Mouse (Mus musculus) ES-Bruce4 (cell line): ENCODE results near the gene Wdr46. TPM values are rescaled to one million over a fixed set of nuclear protein-coding genes. Genes with fewer than 3 reads are reported as not detected.
A peak's percentile ranks its signal among the peaks of the same experiment; 100 is the strongest.

Experiments
- H3K27ac ChIP-seq: 2 replicates; pipeline ENCODE4 v1.5.1; 2012; ENCODE audit warnings: low read length, inconsistent platforms; ENCODE audit not compliant: insufficient read depth
- H3K27me3 ChIP-seq: 2 replicates; pipeline ENCODE4 v1.6.1; 2012; ENCODE audit warnings: mild to moderate bottlenecking, low read length, inconsistent platforms; ENCODE audit not compliant: control insufficient read depth, poor library complexity, insufficient read depth, severe bottlenecking
- H3K36me3 ChIP-seq: 2 replicates; pipeline ENCODE4 v1.6.1; 2012; ENCODE audit warnings: inconsistent platforms, mild to moderate bottlenecking, low read length, moderate library complexity; ENCODE audit not compliant: control insufficient read depth, poor library complexity, insufficient read depth, severe bottlenecking
- H3K4me1 ChIP-seq: one replicate; pipeline ENCODE4 v1.8.1; 2011; ENCODE audit warnings: low read length; ENCODE audit not compliant: control insufficient read depth, insufficient read depth
- H3K4me3 ChIP-seq: 2 replicates; pipeline ENCODE4 v1.5.1; 2011; ENCODE audit warnings: low read depth, mild to moderate bottlenecking, low read length
- H3K9ac ChIP-seq: 2 replicates; pipeline ENCODE4 v1.6.1; 2012; ENCODE audit warnings: low read depth, mild to moderate bottlenecking, inconsistent platforms; ENCODE audit not compliant: poor library complexity, severe bottlenecking
- H3K9me3 ChIP-seq: replicated peaks from 2 replicates; pipeline ENCODE4 v1.6.1; 2012; ENCODE audit warnings: mild to moderate bottlenecking, low read length, inconsistent platforms; ENCODE audit not compliant: control insufficient read depth, poor library complexity, insufficient read depth, severe bottlenecking
- CTCF ChIP-seq: IDR thresholded peaks from one replicate; pipeline ENCODE4 v1.8.1; 2011; ENCODE audit warnings: low read depth, low read length
- EP300 ChIP-seq: IDR thresholded peaks from 2 replicates; pipeline ENCODE4 v1.6.1; 2011; ENCODE audit warnings: low read depth, low read length; ENCODE audit not compliant: insufficient read depth
- POLR2A ChIP-seq: IDR thresholded peaks from one replicate; pipeline ENCODE4 v1.8.1; 2011; ENCODE audit warnings: low read length; ENCODE audit not compliant: insufficient read depth
- polyA plus RNA-seq: library from polyadenylated mRNA; stranded (reverse); fragments of >200 nt; gene quantifications from 2 replicates; pipeline ENCODE4 v1.2.4, GENCODE M21; 2011; ENCODE audit warnings: low read depth; ENCODE audit not compliant: missing spikeins, insufficient read depth, insufficient read length

The Wdr46 gene
- polyA plus RNA-seq, 1 experiment: 25.3 TPM

- Histone ChIP-seq H3K4me1 (no peaks in the 10 kb centered on the region), H3K27ac (no peak overlapping the region), H3K36me3 (peaks cover 2% of the 10 kb centered on the region), H3K9me3 (no peaks in the 10 kb centered on the region), H3K9ac (no peak overlapping the region), H3K4me3 (no peak overlapping the region), H3K27me3 (no peaks in the 10 kb centered on the region)
- TF ChIP-seq POLR2A (no peak), EP300 (no peak), CTCF (no peak)
Measured at GRCm38 (mm10) chr17:33959948-33960347, 19.5 kb downstream of the Wdr46 start.

- no peak for TF ChIP-seq CTCF
- no peaks in the 10 kb centered on the region for H3K9me3 ChIP-seq
Measured at GRCm38 (mm10) chr17:33962876-33963275, 22.4 kb downstream of the Wdr46 start.

GRCm38 (mm10) chr17:33965082-33965845 is 24.8 kb downstream of the Wdr46 start:
- Histone ChIP-seq H3K36me3 (no peaks in the 10 kb centered on the region), H3K27me3 (no peaks in the 10 kb centered on the region), H3K4me1 (no peaks in the 10 kb centered on the region), H3K4me3 (no peak overlapping the region), H3K9me3 (no peaks in the 10 kb centered on the region), H3K9ac (no peak overlapping the region), H3K27ac (no peak overlapping the region)
- TF ChIP-seq POLR2A: no peak
- no peak for TF ChIP-seq EP300
- no peak for TF ChIP-seq CTCF

More at GRCm38 (mm10) chr17:33962876-33963275, 22.4 kb downstream of the Wdr46 start:
- H3K4me3 ChIP-seq: no peak overlapping the region
- H3K36me3 ChIP-seq: no peaks in the 10 kb centered on the region
- no peak overlapping the region for H3K9ac ChIP-seq
- H3K27ac ChIP-seq: no peak overlapping the region
- no peaks in the 10 kb centered on the region for H3K4me1 ChIP-seq
- H3K27me3 ChIP-seq: no peaks in the 10 kb centered on the region

- Histone ChIP-seq H3K27ac (no peak overlapping the region), H3K9ac (no peak overlapping the region), H3K27me3 (no peaks in the 10 kb centered on the region), H3K4me1 (no peaks in the 10 kb centered on the region), H3K36me3 (no peaks in the 10 kb centered on the region), H3K4me3 (no peak overlapping the region), H3K9me3 (no peaks in the 10 kb centered on the region; the same call in 1 of the 2 replicates)
- TF ChIP-seq EP300: no peak
- TF ChIP-seq CTCF: no peak
- TF ChIP-seq POLR2A: no peak
Measured at GRCm38 (mm10) chr17:33965846-33966550, 25.5 kb downstream of the Wdr46 start.

- Histone ChIP-seq H3K9ac (no peak overlapping the region), H3K4me3 (no peak overlapping the region)
Measured at GRCm38 (mm10) chr17:33968489-33968888, 28.0 kb downstream of the Wdr46 start.

GRCm38 (mm10) chr17:33968927-33969326 is 28.5 kb downstream of the Wdr46 start:
- Histone ChIP-seq H3K4me1 (no peaks in the 10 kb centered on the region), H3K27me3 (no peaks in the 10 kb centered on the region), H3K27ac (no peak overlapping the region), H3K4me3 (no peak overlapping the region), H3K9me3 (no peaks in the 10 kb centered on the region; the same call in 1 of the 2 replicates), H3K36me3 (no peaks in the 10 kb centered on the region), H3K9ac (no peak overlapping the region)
- TF ChIP-seq POLR2A (no peak), EP300 (no peak), CTCF (no peak)

More at GRCm38 (mm10) chr17:33968489-33968888, 28.0 kb downstream of the Wdr46 start:
- no peaks in the 10 kb centered on the region for H3K27me3 ChIP-seq
- TF ChIP-seq POLR2A (no peak), CTCF (peak; percentile 93)
- no peaks in the 10 kb centered on the region for H3K36me3 ChIP-seq
- no peaks in the 10 kb centered on the region; the same call in 1 of the 2 replicates for H3K9me3 ChIP-seq
- no peak overlapping the region for H3K27ac ChIP-seq
- H3K4me1 ChIP-seq: no peaks in the 10 kb centered on the region
